Mouse (Mus musculus): ENCODE results near the gene Guca1b. TPM values are rescaled to one million over a fixed set of nuclear protein-coding genes. Genes with fewer than 3 reads are reported as not detected.
"Not testable (repeated sequence)": the region's sequence is repeated elsewhere in the genome, so short reads cannot be mapped to it uniquely, and the experiment has no call there.

Guca1b gene
- polyA plus RNA-seq, 1 experiment from 2014 or later, result 0.22 TPM

DNA sequence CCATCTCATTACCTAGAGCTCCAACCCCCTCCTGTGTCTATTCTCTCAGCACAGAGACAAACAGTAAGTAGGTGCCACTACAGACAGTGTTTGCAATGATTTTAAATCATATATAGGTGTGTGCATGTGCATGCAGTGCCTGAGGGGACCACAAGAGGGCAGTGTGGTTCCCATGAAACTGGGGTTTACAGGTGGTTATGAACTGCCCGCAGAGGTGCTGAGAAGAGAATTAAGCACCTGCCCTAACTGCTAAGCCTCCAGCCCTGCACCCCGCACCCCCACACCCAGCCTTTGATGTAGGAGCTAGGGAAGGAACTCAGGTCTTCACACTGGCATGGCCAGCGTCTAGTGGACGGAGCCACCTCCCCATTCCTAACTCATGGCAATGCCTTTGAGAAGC, 1.5 kb downstream of the Guca1b start:
- Histone ChIP-seq H3K4me3 (ENCODE audit: inconsistent target) (no peak overlapping the region), H3K27ac (no peak overlapping the region), H3K79me2 (ENCODE audit: inconsistent target) (no peaks in the 10 kb centered on the region), H3K36me3 (ENCODE audit: inconsistent target) (no peaks in the 10 kb centered on the region)
- WGBS (ENCODE audit: missing documents), result 64% methylated on average over 2 of the region's 4 CpGs

DNA sequence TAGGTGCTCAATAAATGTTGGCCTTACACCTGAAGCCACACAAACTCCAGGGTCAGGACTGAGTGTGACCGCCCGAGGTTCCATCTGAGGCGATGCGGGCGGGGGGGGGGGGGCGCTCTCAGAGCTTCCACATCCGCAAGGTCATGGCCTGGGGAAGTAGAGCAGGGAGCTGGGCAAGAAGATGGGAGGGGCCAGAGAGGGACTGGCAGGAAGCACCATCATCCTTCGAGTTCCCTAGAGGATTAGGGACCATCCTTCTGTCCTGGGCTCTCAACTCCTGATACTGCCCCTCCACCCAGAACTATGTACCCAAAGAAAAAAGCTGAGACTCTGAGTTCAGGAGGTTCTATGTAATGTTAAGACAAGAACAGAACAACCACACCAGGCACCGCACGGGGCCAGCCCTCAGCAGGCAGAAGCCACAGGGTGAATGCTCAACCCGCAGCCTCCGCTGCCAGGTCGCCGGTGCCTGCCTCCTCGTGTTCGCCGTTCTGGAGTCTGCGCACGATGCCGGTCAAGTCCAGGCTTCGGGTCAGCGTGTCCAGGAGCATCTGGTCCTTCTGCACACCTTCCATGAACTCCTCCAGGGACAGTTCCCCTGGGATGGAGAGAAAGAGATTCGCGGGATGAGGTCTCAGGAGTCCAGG, 9.2 kb downstream of the Guca1b start:
- H3K27ac ChIP-seq, result peak overlapping the region; percentile 62
- no peaks in the 10 kb centered on the region for H3K36me3 ChIP-seq (ENCODE audit: inconsistent target)
- no peaks in the 10 kb centered on the region for H3K79me2 ChIP-seq (ENCODE audit: inconsistent target)
- 4% methylated on average over 24 of the region's 24 CpGs for WGBS (ENCODE audit: missing documents)
- peak overlapping the region; percentile 54 for H3K4me3 ChIP-seq (ENCODE audit: inconsistent target)

DNA sequence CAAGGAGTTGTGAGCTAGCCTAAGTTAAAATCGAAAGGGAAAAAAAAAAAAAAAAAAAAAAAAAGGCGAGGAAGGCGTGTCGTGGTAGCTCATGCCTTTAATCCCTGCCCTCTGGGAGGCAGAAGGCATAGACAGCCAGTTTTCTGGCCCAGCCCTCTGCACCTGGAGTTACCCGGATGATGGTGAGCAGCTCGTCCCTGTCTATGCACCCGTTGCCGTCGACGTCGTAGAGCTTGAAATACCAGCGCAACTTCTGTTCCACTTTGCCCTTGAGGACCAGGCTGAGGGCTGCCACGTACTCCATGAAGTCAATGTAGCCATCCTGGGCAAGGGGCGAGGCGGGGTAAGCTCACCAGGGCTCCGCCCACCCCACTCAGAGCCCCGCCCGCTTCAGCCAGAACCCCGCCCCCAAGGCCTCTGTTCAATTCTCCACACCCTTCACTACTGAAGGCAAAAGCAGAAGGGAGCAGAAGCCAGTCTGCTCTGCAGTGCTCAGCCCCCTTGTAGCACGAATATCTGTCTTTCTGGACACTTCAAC, 10.3 kb downstream of the Guca1b start:
- Histone ChIP-seq H3K27ac (peak overlapping the region; percentile 62), H3K4me3 (ENCODE audit: inconsistent target) (peak overlapping the region; percentile 54), H3K79me2 (ENCODE audit: inconsistent target) (no peaks in the 10 kb centered on the region), H3K36me3 (ENCODE audit: inconsistent target) (no peaks in the 10 kb centered on the region)
- WGBS (ENCODE audit: missing documents), result 0% methylated on average over 17 of the region's 20 CpGs

DNA sequence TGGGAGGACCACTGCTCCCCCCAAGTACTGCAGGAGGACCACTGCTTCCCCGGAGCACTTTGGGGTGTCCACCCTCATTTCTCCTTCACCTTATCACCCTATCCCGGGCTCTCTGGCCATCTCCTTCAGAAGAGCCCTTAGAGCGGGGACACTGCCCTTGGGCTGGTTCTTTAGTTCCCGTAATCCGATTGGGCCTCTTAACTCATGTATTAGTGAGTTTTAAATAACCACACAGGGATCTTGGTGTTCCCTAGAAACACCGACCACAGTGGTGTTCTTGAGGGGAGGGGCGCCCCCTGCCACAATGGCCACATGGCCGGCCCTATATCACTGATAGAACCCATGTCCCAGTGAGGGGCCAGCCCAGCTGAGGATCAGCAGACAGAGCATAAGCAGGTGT, 13.9 kb downstream of the Guca1b start:
- H3K36me3 ChIP-seq (ENCODE audit: inconsistent target), result no peaks in the 10 kb centered on the region
- 88% methylated on average over 8 of the region's 8 CpGs for WGBS (ENCODE audit: missing documents)
- H3K27ac ChIP-seq, result no peak overlapping the region
- H3K79me2 ChIP-seq (ENCODE audit: inconsistent target), result no peaks in the 10 kb centered on the region
- no peak overlapping the region for H3K4me3 ChIP-seq (ENCODE audit: inconsistent target)

DNA sequence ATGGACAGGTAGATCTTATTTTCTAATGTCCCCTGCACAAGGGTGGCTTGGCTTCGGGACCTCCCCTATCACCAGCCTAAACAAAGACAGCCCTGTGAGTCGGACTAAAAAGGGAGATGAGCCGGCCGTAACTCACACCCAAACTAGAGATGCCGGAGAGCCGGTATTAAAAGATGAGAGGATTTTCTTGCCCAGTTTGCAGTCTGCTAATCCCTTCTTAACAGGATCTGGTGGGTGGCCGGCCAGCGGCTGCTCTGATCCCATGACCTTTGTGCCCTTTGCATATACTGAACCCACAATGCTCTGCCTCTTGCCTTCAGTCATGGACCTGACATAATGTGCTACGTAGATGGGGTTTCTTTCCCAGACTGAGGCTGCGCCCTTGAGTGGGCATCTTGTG, 15.3 kb downstream of the Guca1b start, which contains the start of gene Guca1a:
Gene Guca1a (minus strand): TSS at position 134 of the 400 bp plus-strand sequence.
- no peak within 1 kb of the TSS for H3K27ac ChIP-seq
- 78% methylated on average over 10 of the region's 10 CpGs for whole genome bisulfite sequencing (ENCODE audit: missing documents)
- H3K4me3 ChIP-seq (ENCODE audit: inconsistent target), result no peak within 1 kb of the TSS
- H3K36me3 ChIP-seq (ENCODE audit: inconsistent target), result no peaks in the 10 kb centered on the region
- H3K79me2 ChIP-seq (ENCODE audit: inconsistent target), result no peaks in the 10 kb centered on the region

DNA sequence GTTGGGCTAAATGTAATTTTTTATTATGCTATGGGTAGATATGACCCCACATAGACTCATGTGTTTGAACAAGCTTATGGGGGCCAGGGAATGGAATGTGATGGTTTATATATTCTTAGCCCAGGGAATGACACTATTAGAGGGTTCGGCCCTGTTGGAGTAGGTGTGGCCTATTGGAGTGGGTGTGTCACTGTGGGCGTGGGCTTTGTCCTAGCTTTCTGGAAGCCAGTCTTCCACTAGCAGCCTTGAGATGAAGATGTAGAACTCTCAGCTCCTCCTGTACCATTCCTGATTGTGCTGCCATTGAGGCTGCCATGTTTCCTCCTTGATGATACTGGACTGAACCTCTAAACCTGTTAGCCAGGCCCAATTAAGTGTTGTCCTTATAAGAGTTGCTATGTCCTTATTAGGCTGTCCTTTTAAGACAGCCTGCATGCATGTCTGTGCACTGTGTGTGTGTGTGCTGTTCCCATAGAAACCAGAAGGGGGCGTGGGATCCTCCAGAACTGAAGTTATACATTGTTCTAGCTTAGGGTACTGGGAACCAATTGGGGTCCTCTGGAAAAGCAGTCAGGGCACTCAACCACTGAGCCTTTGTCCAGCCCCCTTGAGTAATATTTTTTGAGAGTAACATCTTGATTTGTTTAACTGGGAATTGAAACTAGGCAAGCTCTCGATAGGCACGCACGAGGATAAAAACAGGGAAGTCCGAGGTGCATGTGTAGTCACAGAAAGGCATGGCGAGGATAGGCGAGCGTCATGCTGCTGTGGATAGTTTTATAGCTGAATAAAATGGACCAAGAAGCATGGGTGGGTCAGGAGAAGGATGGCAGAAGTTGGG, 22.7 kb downstream of the Guca1b start:
- Histone ChIP-seq H3K36me3 (ENCODE audit: inconsistent target) (no peaks in the 10 kb centered on the region), H3K79me2 (ENCODE audit: inconsistent target) (no peaks in the 10 kb centered on the region), H3K4me3 (ENCODE audit: inconsistent target) (no peak overlapping the region), H3K27ac (no peak overlapping the region)
- 35% methylated on average over 10 of the region's 10 CpGs for WGBS (ENCODE audit: missing documents)

DNA sequence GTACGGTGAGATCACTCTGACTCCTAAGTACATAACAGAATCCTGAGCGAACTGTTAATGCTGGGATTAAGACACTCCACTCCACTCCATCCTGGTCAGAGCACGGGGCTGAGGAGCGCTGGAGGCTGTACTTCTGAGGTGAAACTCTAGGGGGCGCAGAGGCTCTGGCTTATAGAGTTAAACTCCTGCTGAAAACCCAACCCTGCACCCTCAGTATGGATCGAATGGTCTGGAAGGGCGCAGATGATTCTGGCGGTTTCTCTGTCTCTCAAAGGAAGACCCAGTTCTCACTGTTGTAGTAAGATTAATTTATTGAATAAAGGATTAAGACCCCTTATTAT, 23.3 kb downstream of the Guca1b start:
- Histone ChIP-seq H3K27ac (no peak overlapping the region), H3K36me3 (ENCODE audit: inconsistent target) (no peaks in the 10 kb centered on the region), H3K79me2 (ENCODE audit: inconsistent target) (no peaks in the 10 kb centered on the region), H3K4me3 (ENCODE audit: inconsistent target) (no peak overlapping the region)
- 18% methylated on average over 8 of the region's 8 CpGs for WGBS (ENCODE audit: missing documents)

DNA sequence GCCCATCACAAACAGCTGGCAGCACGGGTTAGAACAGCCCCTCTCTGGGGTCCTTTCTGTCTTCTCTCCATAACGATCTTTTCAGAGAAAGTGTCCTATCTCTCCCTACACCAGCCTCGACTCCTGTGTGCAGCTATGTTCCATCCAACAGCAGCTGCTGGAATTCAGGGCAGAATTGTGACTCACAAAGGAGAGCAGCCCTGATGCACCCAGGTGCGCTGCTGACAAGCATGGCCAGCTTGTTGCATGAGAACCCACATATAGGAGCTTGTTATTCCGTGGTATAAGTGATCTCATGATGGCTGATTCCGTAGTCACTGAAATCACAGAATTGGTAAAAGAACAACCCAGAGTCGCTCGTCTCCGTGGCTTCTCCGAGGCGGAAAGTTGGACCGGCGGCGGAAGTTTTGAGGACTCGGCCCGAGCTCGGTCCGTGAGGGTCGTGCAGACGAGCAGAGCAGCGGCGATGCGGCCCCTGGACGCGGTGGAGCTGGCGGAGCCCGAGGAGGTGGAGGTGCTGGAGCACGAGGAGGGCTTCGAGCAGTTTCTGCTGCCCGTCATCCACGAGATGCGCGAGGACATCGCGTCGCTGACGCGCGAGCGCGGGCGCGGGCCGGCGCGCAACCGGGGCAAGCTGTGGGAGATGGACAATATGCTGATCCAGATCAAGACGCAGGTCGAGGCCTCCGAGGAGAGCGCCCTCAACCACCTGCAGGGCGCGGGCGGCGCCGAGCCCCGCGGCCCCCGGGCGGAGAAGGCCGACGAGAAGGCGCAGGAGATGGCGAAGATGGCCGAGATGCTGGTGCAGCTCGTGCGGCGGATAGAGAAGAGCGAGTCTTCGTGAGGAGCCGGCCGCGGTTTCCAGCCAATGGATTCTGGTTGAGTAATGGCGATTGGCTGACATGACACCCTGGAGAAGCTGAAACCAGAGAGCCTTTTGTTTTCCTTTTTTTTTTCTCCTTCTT, 25.0 kb downstream of the Guca1b start:
- WGBS (ENCODE audit: missing documents), result 6% methylated on average over 74 of the region's 74 CpGs
- not testable (repeated sequence) for H3K4me3 ChIP-seq (ENCODE audit: inconsistent target); H3K79me2 ChIP-seq (ENCODE audit: inconsistent target)

DNA sequence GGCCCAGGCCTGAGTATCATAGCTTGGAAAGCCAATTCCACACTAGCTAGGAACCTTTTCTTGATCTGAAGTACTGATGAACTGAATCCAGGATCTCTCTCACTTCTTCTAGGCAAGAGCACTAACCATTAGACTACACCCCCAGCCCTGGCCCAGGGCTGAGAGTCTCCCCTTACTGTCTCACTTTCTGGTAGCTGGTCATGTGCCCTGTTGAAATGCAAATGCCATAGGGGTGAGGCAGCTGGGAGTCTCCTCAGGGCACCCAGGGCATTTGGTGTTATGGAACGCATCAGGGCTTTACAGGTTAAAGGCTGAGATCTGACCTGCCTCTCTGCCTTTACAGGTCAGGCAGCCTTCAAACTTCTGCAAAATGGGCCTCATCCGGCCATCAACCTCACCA, 35.0 kb downstream of the Guca1b start:
- Histone ChIP-seq H3K27ac (no peak overlapping the region), H3K36me3 (ENCODE audit: inconsistent target) (no peaks in the 10 kb centered on the region), H3K4me3 (ENCODE audit: inconsistent target) (no peak overlapping the region), H3K79me2 (ENCODE audit: inconsistent target) (no peaks in the 10 kb centered on the region)
- WGBS (ENCODE audit: missing documents), result 96% methylated on average over 2 of the region's 2 CpGs

More for the DNA sequence above, 25.0 kb downstream of the Guca1b start:
- H3K36me3 ChIP-seq (ENCODE audit: inconsistent target); H3K27ac ChIP-seq: not testable (repeated sequence)

DNA sequence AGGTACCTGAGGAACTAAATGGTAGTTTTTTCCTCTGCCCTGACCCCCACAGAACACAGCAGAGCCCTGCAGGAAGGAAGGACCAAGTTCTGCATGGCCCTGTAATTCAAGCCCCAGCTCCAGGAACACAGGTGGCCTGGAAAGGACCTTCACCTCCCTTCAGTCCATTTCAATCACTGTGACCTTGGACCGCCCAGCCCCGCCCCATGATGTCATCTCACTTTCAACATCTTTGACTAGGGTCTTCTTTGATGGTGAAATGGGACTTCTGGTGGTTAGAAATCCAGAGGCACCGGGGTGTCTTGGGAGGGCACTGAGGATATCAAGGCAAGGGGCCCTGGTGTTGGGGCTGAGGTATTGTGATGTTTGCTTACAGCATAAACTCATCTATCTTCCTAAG, 36.4 kb downstream of the Guca1b start:
- no peak overlapping the region for H3K4me3 ChIP-seq (ENCODE audit: inconsistent target)
- WGBS (ENCODE audit: missing documents), result 88% methylated on average over 3 of the region's 3 CpGs
- H3K79me2 ChIP-seq (ENCODE audit: inconsistent target), result no peaks in the 10 kb centered on the region
- no peaks in the 10 kb centered on the region for H3K36me3 ChIP-seq (ENCODE audit: inconsistent target)
- no peak overlapping the region for H3K27ac ChIP-seq

DNA sequence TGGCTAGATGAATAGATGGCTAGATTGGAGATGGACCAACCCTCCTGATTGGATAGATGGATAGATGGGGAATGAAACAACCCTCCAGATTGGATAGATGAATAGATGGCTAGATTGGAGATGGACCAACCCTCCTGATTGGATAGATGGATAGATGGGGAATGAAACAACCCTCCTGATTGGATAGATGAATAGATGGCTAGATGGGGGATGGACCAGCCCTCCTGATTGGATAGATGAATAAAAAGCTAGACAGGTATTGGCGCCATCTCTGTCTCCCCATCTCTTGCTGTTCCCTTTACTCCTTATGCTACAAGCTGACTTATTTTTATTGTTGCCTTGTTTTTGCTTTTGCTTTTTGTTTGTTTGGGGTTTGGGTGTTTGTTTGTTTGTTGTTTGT, 37.4 kb downstream of the Guca1b start:
- H3K4me3 ChIP-seq (ENCODE audit: inconsistent target); H3K79me2 ChIP-seq (ENCODE audit: inconsistent target); H3K27ac ChIP-seq; H3K36me3 ChIP-seq (ENCODE audit: inconsistent target): not testable (repeated sequence)
- WGBS (ENCODE audit: missing documents), result 71% methylated on average over 1 of the region's 1 CpGs

DNA sequence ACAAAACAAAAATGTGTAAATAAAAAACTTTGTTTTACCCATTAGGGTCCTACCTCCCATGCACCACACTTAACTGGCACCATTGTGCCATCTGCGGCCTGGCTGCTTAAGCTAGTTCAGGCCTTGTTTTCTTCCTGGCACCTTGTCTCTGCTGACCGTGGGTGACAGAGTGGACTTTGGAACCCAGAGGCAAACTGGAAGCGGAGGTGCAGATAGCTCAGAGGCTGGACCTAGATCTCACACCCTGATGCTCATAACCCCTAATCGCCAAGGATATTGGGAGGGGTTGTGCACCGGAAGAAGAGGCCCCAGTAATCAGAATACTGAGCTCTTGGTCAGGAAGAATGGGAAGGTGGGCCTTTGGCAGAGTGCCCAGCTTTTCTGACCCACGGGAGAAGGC, 39.0 kb downstream of the Guca1b start:
- no peaks in the 10 kb centered on the region for H3K36me3 ChIP-seq (ENCODE audit: inconsistent target)
- H3K4me3 ChIP-seq (ENCODE audit: inconsistent target), result no peak overlapping the region
- WGBS (ENCODE audit: missing documents), result 76% methylated on average over 6 of the region's 6 CpGs
- H3K79me2 ChIP-seq (ENCODE audit: inconsistent target), result no peaks in the 10 kb centered on the region
- no peak overlapping the region for H3K27ac ChIP-seq

DNA sequence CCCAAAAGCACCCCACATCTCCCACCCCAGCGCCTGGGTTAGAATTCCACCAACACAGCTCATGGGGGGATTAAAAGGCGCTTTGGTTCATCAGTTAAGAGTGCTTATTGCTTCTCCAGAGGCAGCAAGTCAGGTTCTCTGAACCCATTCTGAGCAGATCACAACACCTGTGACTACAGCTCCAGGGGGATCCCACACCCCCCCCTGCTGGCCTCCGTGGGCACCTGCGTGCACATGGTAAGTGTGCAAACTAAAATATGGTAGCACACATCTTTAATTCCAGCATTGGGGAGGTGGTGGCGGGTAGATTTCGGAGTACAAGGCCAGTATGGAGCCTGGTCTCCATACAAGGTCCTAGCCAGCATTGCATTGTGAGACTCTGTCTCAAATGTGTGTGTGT, 42.1 kb downstream of the Guca1b start:
- whole genome bisulfite sequencing (ENCODE audit: missing documents), result 89% methylated on average over 5 of the region's 6 CpGs
- H3K36me3 ChIP-seq (ENCODE audit: inconsistent target), result no peaks in the 10 kb centered on the region
- H3K27ac ChIP-seq, result no peak overlapping the region
- no peak overlapping the region for H3K4me3 ChIP-seq (ENCODE audit: inconsistent target)
- no peaks in the 10 kb centered on the region for H3K79me2 ChIP-seq (ENCODE audit: inconsistent target)

DNA sequence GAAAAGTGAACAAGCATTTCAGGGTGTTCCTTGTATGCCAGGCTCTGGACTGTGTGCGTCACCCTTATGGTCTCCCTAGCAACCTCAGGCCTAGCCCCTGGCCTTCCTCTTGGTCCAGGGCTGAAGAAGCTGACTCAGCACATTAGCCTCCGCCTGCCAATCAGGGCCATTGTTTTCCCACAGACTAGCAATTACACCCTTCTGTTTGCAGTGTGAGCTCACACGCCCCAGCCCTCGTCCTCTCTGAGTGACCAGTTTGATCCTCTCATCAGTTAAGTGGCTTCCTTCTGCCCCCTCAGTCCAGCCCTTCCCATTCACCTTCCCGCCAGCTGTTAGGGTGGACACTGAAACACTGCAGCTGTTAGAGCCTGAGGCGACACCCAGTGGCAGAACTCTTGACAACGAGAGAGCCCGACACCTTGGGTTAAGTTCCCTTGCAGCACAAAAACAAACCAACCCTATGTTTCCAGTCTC, 43.7 kb downstream of the Guca1b start:
- 25% methylated on average over 8 of the region's 8 CpGs for WGBS (ENCODE audit: missing documents)
- H3K4me3 ChIP-seq (ENCODE audit: inconsistent target), result no peak overlapping the region

More for the DNA sequence above, 43.7 kb downstream of the Guca1b start:
- no peaks in the 10 kb centered on the region for H3K36me3 ChIP-seq (ENCODE audit: inconsistent target)
- H3K79me2 ChIP-seq (ENCODE audit: inconsistent target), result no peaks in the 10 kb centered on the region
- H3K27ac ChIP-seq, result no peak overlapping the region

All from macrophage (primary cell).